Mouse (Mus musculus): Measurements from ENCODE around the gene Gm5458. TPM values are rescaled to one million over a fixed set of nuclear protein-coding genes. Genes with fewer than 3 reads are reported as not detected.
A peak's percentile ranks its signal among the peaks of the same experiment; 100 is the strongest.
"Not testable (repeated sequence)": the region's sequence is repeated elsewhere in the genome, so short reads cannot be mapped to it uniquely, and the experiment has no call there.

The Gm5458 gene
- not detected for total RNA-seq (2021)
- long read RNA-seq, experiment 1, result 0 reads
- long read RNA-seq, experiment 2, result 0 reads

DNA sequence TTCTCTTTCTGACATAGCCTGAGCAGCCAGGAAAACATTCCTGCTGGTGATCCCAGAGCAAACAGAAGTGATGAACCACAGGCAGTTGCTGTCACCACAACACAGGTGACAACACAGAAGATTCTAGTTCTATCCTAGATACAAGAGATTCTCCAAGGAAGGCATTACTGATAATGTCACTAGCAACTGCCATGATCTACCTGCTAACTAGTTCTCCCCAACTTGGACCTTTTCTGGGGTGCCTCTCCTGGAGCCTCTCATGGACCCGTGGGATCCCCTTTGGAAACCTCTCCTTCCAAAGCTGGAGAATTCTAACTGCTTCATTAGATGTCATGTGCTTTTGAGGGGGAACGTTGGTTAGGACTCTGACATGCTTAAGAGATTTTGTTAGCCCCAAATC is at the start of gene Gm5458:
TSS of gene Gm5458 (minus strand) at position 101 of the 400 bp plus-strand sequence.
- not testable (repeated sequence) for DNase-seq

DNA sequence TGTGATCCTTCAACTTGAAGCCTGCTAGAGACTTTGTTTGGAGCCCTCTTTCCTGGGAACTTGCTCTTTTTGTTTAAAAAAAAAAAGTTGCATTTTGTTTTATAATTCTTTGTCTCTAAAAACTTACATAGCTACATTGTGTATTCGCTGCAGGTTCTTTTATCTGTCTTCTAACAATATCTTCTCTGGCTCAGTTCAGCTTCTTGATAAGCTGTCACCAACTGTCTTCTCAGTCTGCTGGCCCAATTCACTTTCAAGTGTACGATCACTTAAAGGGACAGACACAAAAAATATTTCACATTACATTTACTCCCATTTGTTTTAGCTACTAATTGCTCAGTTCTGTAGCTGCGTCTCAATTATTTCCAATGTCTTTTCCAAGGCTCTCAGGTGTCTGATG is 43.9 kb upstream of the Gm5458 start:
- no peak for DNase-seq

DNA sequence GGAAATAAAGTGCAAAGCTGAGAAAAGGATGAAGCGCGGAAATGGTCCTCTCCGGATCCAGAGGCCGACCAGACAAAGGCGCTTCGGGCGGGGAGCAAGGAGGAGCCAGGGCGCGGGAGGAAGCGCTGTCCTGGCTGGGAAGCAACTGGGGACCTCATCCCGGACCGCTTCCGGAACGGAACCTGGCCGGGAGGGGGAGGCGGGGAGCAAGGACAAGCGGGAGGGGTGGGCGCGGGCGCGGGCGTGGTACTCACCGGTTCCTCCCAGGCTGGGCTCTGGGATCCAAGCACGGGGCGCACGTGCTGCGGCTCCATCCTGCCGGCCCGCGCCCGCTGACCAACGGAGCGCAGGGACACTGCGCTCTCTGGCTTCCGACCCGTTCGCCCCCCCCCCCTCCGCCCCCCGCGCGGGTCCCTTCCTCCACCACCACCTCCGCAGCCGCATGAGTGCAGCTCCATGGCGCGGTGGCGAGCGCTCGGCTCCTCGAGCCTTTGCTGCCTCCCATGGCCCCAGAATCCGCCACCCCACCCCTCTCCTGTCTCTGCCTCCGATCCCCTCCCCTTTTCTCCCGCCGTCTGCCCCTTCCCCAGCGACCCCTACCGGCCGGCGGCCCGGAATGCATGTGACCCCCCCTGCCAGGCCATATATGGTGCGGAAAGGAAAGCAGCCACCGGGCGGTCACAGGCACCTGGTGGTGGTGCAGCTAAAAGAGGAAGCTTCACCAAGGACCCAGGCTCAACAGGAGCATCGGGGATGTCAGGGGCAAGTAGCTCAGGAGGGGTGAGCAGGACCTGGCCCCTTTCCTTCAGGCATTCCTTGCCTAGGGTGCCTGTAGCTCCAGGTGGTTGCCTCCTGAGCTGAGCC is 17.3 kb downstream of the Gm5458 start, which contains the start of gene Gm2237:
TSS of gene Gm2237 (minus strand) at position 332 of the 864 bp plus-strand sequence.
- peak; percentile 32 to 73 for DNase-seq

DNA sequence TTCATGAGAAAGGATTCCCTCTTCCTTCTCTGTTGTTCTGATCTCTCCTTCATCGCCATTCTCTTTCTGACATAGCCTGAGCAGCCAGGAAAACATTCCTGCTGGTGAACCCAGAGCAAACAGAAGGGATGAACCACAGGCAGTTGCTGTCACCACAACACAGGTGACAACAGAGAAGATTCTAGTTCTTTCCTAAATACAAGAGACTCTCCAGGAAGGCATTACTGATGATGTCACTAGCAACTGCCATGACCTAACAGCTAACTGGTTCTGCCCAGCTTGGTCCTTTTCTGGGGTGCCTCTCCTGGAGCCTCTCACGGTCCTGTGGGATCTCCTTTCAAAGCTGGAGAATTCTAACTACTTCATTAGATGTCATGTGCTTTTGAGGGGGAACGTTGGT is 52.5 kb downstream of the Gm5458 start, which contains the start of gene Gm2244:
TSS of gene Gm2244 (minus strand) at position 101 of the 400 bp plus-strand sequence.
- not testable (repeated sequence) for DNase-seq

Other genes starting within 250 kb of the Gm5458 start
- gene Gm21738, start 183.7 kb downstream of the Gm5458 start, total RNA-seq (2021), result under 1 TPM in 1 of 2 experiments, not detected in 1; 0.51 TPM
- not detected for gene Gm2244, start 52.6 kb downstream of the Gm5458 start, total RNA-seq (2021)
- under 1 TPM; 0.51 to 0.62 TPM for gene Gm2237, start 17.4 kb downstream of the Gm5458 start, total RNA-seq (2021)
- gene Nid2, start 148.7 kb upstream of the Gm5458 start, total RNA-seq (2021), result 10 to 100 TPM; 17.1 to 18.9 TPM
- 10 to 100 TPM; 68.5 to 70.3 TPM for gene Rtraf, start 221.2 kb upstream of the Gm5458 start, total RNA-seq (2021)